8 mouse cellular contexts compared by ENCODE assay signal in genomic region chr4:63408649-63409048, GRCm38 (mm10). TPM values are rescaled to one million over a fixed set of nuclear protein-coding genes. Genes with fewer than 3 reads are reported as not detected.
DNase-seq lines count a peak whose midpoint lies in the region; ATAC-seq and TF ChIP-seq lines count a peak whose summit lies in the region.

No protein-coding gene starts in this region.

- no peak overlapping the region for H3ac ChIP-seq in C2C12 (ENCODE audit: control insufficient read depth, insufficient read length, low read depth)

- DNase-seq in NIH3T3 (ENCODE audit: low read depth) = peak; percentile 83
- peak; percentile 72 for DNase-seq in embryonic facial prominence, embryonic 11.5 days (ENCODE audit: low spot score)
- peak; percentile 56 for DNase-seq in kidney, postnatal 14 days
- peak; percentile 73 for DNase-seq in thymus, postnatal 25 days

- no peaks in the 10 kb centered on the region for H3K27me3 ChIP-seq in C2C12 (ENCODE audit: control insufficient read depth, insufficient read depth, insufficient read length)
- H3K27me3 ChIP-seq in embryonic facial prominence, embryonic 11.5 days (ENCODE audit: control insufficient read depth, insufficient read depth, low read length) = no peaks in the 10 kb centered on the region
- 0 out of 2 replicates have a peak, but pooled peaks cover 4% of the 10 kb centered on the region for H3K27me3 ChIP-seq in heart, embryonic 14.5 days (ENCODE audit: control insufficient read depth, insufficient read depth, low read length)
- H3K27me3 ChIP-seq in lung, embryonic 15.5 days = peaks cover 4% of the 10 kb centered on the region; the same call in 1 of the 2 replicates
- H3K27me3 ChIP-seq in neural tube, embryonic 14.5 days (ENCODE audit: control insufficient read depth, insufficient read depth, low read length) = no peaks in the 10 kb centered on the region

- H3K36me3 ChIP-seq in C2C12 (ENCODE audit: control insufficient read depth, insufficient read depth) = no peaks in the 10 kb centered on the region
- no peaks in the 10 kb centered on the region for H3K36me3 ChIP-seq in embryonic facial prominence, embryonic 11.5 days (replicated peaks; ENCODE audit: control insufficient read depth, insufficient read depth, low read depth, low read length)
- no peaks in the 10 kb centered on the region for H3K36me3 ChIP-seq in heart, embryonic 14.5 days (ENCODE audit: control insufficient read depth, insufficient read depth, low read length)
- no peaks in the 10 kb centered on the region for H3K36me3 ChIP-seq in lung, embryonic 15.5 days
- H3K36me3 ChIP-seq in neural tube, embryonic 14.5 days (ENCODE audit: control insufficient read depth, insufficient read depth, low read length) = no peaks in the 10 kb centered on the region

- no peaks in the 10 kb centered on the region for H3K79me2 ChIP-seq in C2C12 (ENCODE audit: control insufficient read depth, insufficient read depth)

- H3K4me1 ChIP-seq in embryonic facial prominence, embryonic 11.5 days (ENCODE audit: control insufficient read depth, insufficient read depth, low read length) = peaks cover 8% of the 10 kb centered on the region; the same call in 1 of the 2 replicates
- peaks cover 27 to 44% of the 10 kb centered on the region in 2 experiments for H3K4me1 ChIP-seq in heart, embryonic 14.5 days (ENCODE audit: control insufficient read depth in 2 of 2, insufficient read depth in 2 of 2, low read length in 2 of 2)
- peaks cover 44% of the 10 kb centered on the region for H3K4me1 ChIP-seq in lung, embryonic 15.5 days
- peaks cover 29% of the 10 kb centered on the region for H3K4me1 ChIP-seq in neural tube, embryonic 14.5 days (ENCODE audit: control insufficient read depth, insufficient read depth, low read length)

- ATAC-seq in embryonic facial prominence, embryonic 11.5 days (replicated peaks; ENCODE audit: insufficient number of reproducible peaks, low FRiP score, low TSS enrichment, low read depth) = peak; percentile 51; the same call in 1 of the 2 replicates
- peak; percentile 57; the same call in 1 of the 2 replicates for ATAC-seq in heart, embryonic 14.5 days (ENCODE audit: insufficient number of reproducible peaks, insufficient read depth, low FRiP score, low read depth)
- ATAC-seq in lung, embryonic 15.5 days (ENCODE audit: borderline replicate concordance, extremely low read depth, low FRiP score, low TSS enrichment) = peak; percentile 32
- ATAC-seq in neural tube, embryonic 14.5 days (ENCODE audit: low read depth) = peak; percentile 39

- H3K4me2 ChIP-seq in embryonic facial prominence, embryonic 11.5 days (ENCODE audit: low read depth, low read length) = peak overlapping the region; percentile 11; the same call in 1 of the 2 replicates
- peak overlapping the region; percentile 99 for H3K4me2 ChIP-seq in heart, embryonic 14.5 days (ENCODE audit: low read length)
- peak overlapping the region; percentile 99 for H3K4me2 ChIP-seq in lung, embryonic 15.5 days
- peak overlapping the region; percentile 97; the same call in 1 of the 2 replicates for H3K4me2 ChIP-seq in neural tube, embryonic 14.5 days (ENCODE audit: low read depth, low read length)

- 6% methylated on average over 8 of the region's 8 CpGs for WGBS in embryonic facial prominence, embryonic 11.5 days
- 6% methylated on average over 8 of the region's 8 CpGs for WGBS in heart, embryonic 14.5 days
- 5% methylated on average over 8 of the region's 8 CpGs for WGBS in lung, embryonic 15.5 days
- WGBS in neural tube, embryonic 14.5 days = 6% methylated on average over 8 of the region's 8 CpGs

- H3K4me3 ChIP-seq in C2C12 (ENCODE audit: insufficient read depth, poor library complexity, severe bottlenecking) = no peak overlapping the region
- H3K4me3 ChIP-seq in embryonic facial prominence, embryonic 11.5 days (ENCODE audit: low read depth, low read length) = no peak overlapping the region
- no peak overlapping the region; a peak in 1 of 4 replicates for H3K4me3 ChIP-seq in heart, embryonic 14.5 days (ENCODE audit: control insufficient read depth in 1 of 2, insufficient read depth in 1 of 2, low read depth in 1 of 2, low read length in 2 of 2)
- no peak overlapping the region for H3K4me3 ChIP-seq in lung, embryonic 15.5 days
- no peak overlapping the region for H3K4me3 ChIP-seq in neural tube, embryonic 14.5 days (ENCODE audit: low read depth, low read length)

- no peak overlapping the region for H3K27ac ChIP-seq in embryonic facial prominence, embryonic 11.5 days (replicated peaks; ENCODE audit: low read depth, low read length)
- no peak overlapping the region for H3K27ac ChIP-seq in heart, embryonic 14.5 days (replicated peaks in 1 of 2; ENCODE audit: control insufficient read depth in 1 of 2, insufficient read depth in 1 of 2, low read depth in 2 of 2, low read length in 2 of 2)
- peak overlapping the region; percentile 82 for H3K27ac ChIP-seq in lung, embryonic 15.5 days
- H3K27ac ChIP-seq in neural tube, embryonic 14.5 days (ENCODE audit: low read depth, low read length) = no peak overlapping the region

- H3K79me3 ChIP-seq in C2C12 (ENCODE audit: low read depth) = no peaks in the 10 kb centered on the region

- H3K9ac ChIP-seq in embryonic facial prominence, embryonic 11.5 days (replicated peaks; ENCODE audit: low read length) = no peak overlapping the region; the same call in 1 of the 2 replicates
- no peak overlapping the region for H3K9ac ChIP-seq in heart, embryonic 14.5 days (ENCODE audit: low read length)
- no peak overlapping the region for H3K9ac ChIP-seq in lung, embryonic 15.5 days
- H3K9ac ChIP-seq in neural tube, embryonic 14.5 days (replicated peaks; ENCODE audit: low read depth, low read length) = no peak overlapping the region

- H3K9me3 ChIP-seq in embryonic facial prominence, embryonic 11.5 days (replicated peaks; ENCODE audit: control insufficient read depth, low read length) = no peaks in the 10 kb centered on the region
- no peaks in the 10 kb centered on the region for H3K9me3 ChIP-seq in heart, embryonic 14.5 days (ENCODE audit: control insufficient read depth, low read length)
- no peaks in the 10 kb centered on the region for H3K9me3 ChIP-seq in lung, embryonic 15.5 days
- no peaks in the 10 kb centered on the region for H3K9me3 ChIP-seq in neural tube, embryonic 14.5 days (ENCODE audit: control insufficient read depth, low read length)

- TF ChIP-seq CTCF in C2C12 (IDR thresholded peaks at IDR 0.05; ENCODE audit: control insufficient read depth, insufficient read depth, insufficient read length) = peak; percentile 70

TF ChIP-seq in C2C12, 6 proteins besides CTCF, POLR2A, EP300 and RAD21:
- TF ChIP-seq FOSL1 (IDR thresholded peaks at IDR 0.05; ENCODE audit: insufficient read depth, low read length, poor library complexity, severe bottlenecking) = no peak
- no peak for TF ChIP-seq CEBPB (IDR thresholded peaks at IDR 0.05; ENCODE audit: low read depth)
- no peak for TF ChIP-seq MYOG (IDR thresholded peaks at IDR 0.05; ENCODE audit: control insufficient read depth, extremely low read depth, insufficient read length)
- TF ChIP-seq MYOD1 (IDR thresholded peaks at IDR 0.05; ENCODE audit: control insufficient read depth, insufficient read length, low read depth) = no peak
- TF ChIP-seq MAX (IDR thresholded peaks at IDR 0.05) = no peak
- TF ChIP-seq USF1 (IDR thresholded peaks at IDR 0.05; ENCODE audit: low read depth) = no peak

RNA-seq across cellular contexts. Expression of gene Akna, which starts 5.5 kb away (rescaled TPM):
- 1.3 TPM for polyA plus RNA-seq in C2C12 (2012; fragmentation: generic; extraction: Trizol)
- polyA plus RNA-seq in embryonic facial prominence, embryonic 11.5 days (2014; fragmentation: Nextera tagmentation; extraction: Ambion mirVana) = 5.2 and 6.2 TPM in 2 replicates
- 1.9 and 2.2 TPM in 2 replicates for polyA plus RNA-seq in heart, embryonic 14.5 days (2014; fragmentation: Nextera tagmentation; extraction: Ambion mirVana)
- polyA plus RNA-seq in lung, embryonic 15.5 days (2015; fragmentation: Nextera tagmentation; extraction: Ambion mirVana) = 9.0 and 10.4 TPM in 2 replicates
- 2.5 and 3.8 TPM in 2 replicates for polyA plus RNA-seq in neural tube, embryonic 14.5 days (2014; fragmentation: Nextera tagmentation; extraction: Ambion mirVana)

RNA-seq across cellular contexts. Expression of gene Orm2, which starts 46.4 kb away (rescaled TPM):
- polyA plus RNA-seq in C2C12 (2012; fragmentation: generic; extraction: Trizol) = not detected
- not detected in 2 replicates for polyA plus RNA-seq in embryonic facial prominence, embryonic 11.5 days (2014; fragmentation: Nextera tagmentation; extraction: Ambion mirVana)
- polyA plus RNA-seq in heart, embryonic 14.5 days (2014; fragmentation: Nextera tagmentation; extraction: Ambion mirVana) = not detected in 2 replicates
- polyA plus RNA-seq in lung, embryonic 15.5 days (2015; fragmentation: Nextera tagmentation; extraction: Ambion mirVana) = not detected in 2 replicates
- not detected in 2 replicates for polyA plus RNA-seq in neural tube, embryonic 14.5 days (2014; fragmentation: Nextera tagmentation; extraction: Ambion mirVana)

RNA-seq across cellular contexts. Expression of gene Orm3, which starts 52.7 kb away (rescaled TPM):
- not detected for polyA plus RNA-seq in C2C12 (2012; fragmentation: generic; extraction: Trizol)
- polyA plus RNA-seq in embryonic facial prominence, embryonic 11.5 days (2014; fragmentation: Nextera tagmentation; extraction: Ambion mirVana) = not detected in 2 replicates
- polyA plus RNA-seq in heart, embryonic 14.5 days (2014; fragmentation: Nextera tagmentation; extraction: Ambion mirVana) = not detected in 2 replicates
- polyA plus RNA-seq in lung, embryonic 15.5 days (2015; fragmentation: Nextera tagmentation; extraction: Ambion mirVana) = not detected in 2 replicates
- not detected in 2 replicates for polyA plus RNA-seq in neural tube, embryonic 14.5 days (2014; fragmentation: Nextera tagmentation; extraction: Ambion mirVana)

Comparison
In these comparisons a context has a peak if more than half of its experiments do, and no peak if none do; other contexts are left out.
1. H3K4me2 ChIP-seq: peak in every context shown above with its lines; median percentile 99 in heart, embryonic 14.5 days; 99 in lung, embryonic 15.5 days; 97 in neural tube, embryonic 14.5 days; 11 in embryonic facial prominence, embryonic 11.5 days.